Mouse (Mus musculus): ENCODE measurements around the gene Slc7a15.
"Not testable (repeated sequence)": the region's sequence is repeated elsewhere in the genome, so short reads cannot be mapped to it uniquely, and the experiment has no call there.

The Slc7a15 gene

GRCm38 (mm10) chr12:8598966-8599365, at the start of gene Slc7a15:
Gene Slc7a15 (minus strand): TSS chr12:8599066.
- not testable (repeated sequence) for DNase-seq (ENCODE audit: low read depth, low spot score)

DNA sequence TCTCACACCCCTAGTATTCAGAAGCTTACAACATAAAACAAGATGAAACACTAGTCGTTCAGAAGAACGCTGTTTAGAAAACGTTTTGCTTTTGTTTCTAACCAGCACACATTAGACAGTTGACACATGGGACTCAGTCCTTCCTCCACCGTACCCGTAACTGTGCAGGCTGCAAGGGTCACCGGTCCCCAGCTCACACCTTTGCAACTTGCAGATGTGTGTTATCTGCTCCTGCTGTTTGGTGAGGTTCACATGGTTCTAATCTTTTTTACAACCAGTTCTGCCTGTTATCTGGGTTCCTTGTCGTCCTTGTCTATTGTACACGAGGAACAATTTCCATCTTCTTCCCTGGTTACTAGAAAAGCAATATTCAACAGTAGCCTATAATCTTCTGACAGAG, 49.3 kb upstream of the Slc7a15 start:
- not testable (repeated sequence) for DNase-seq (ENCODE audit: low read depth, low spot score)

GRCm38 (mm10) chr12:8641425-8641735, 42.5 kb upstream of the Slc7a15 start:
- no peak for DNase-seq (ENCODE audit: low read depth, low spot score)

GRCm38 (mm10) chr12:8640711-8641424, 42.0 kb upstream of the Slc7a15 start:
- DNase-seq (ENCODE audit: low read depth, low spot score) = peak; percentile 96

- DNase-seq (ENCODE audit: low read depth, low spot score) = not testable (repeated sequence)
These were observed 41.3 kb upstream of the Slc7a15 start for GRCm38 (mm10) chr12:8640186-8640585.

DNA sequence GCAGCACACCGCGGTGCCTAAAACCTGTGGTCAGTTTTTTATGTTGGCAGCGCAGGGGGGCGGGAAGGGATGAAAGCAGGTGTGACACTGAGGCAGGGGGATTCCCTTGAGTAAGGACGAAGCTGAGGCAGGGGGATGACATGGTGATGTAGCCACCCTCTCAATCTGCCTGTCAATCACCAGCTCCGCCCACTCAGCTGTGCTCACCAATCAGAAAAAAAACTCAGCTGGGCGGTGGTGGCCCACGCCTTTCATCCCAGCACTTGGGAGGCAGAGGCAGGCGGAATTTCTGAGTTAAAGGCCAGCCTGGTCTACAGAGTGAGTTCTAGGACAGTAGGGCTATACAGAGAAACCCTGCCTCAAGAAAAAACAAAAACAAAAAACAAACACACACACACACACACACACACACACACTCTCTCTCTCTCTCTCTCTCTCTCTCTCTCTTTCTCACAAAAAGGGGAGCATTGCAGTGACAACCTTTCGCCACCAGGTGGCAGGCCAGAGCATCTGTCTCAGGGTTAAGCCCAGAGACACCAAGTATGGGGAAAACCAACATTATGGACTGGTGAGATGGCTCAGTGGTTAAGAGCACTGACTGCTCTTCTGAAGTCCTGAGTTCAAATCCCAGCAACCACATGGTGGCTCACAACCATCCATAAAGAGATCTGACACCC, 39.7 kb upstream of the Slc7a15 start:
- DNase-seq (ENCODE audit: low read depth, low spot score) = peak; percentile 94

GRCm38 (mm10) chr12:8636945-8637344, 38.1 kb upstream of the Slc7a15 start:
- peak; percentile 26 for DNase-seq (ENCODE audit: low read depth, low spot score)

DNA sequence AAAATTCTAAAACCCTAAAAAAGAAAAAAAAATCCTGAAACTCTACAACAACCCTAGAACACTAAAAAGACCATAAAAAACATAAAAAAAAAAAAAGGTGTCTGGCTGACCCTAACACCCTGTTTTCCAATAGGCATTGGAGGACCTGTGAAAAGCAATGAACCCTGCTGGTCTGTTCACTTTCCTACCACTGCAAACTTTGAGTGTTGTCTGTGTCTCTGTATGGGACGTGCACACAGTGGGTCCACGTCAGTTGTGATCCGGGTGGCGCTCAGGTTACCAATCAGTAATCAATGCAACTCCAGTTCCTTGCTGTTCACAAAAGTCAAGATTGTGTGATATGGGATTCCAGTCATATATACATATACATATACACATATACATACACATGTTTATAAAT, 36.7 kb upstream of the Slc7a15 start:
- DNase-seq (ENCODE audit: low read depth, low spot score) = peak; percentile 64

DNA sequence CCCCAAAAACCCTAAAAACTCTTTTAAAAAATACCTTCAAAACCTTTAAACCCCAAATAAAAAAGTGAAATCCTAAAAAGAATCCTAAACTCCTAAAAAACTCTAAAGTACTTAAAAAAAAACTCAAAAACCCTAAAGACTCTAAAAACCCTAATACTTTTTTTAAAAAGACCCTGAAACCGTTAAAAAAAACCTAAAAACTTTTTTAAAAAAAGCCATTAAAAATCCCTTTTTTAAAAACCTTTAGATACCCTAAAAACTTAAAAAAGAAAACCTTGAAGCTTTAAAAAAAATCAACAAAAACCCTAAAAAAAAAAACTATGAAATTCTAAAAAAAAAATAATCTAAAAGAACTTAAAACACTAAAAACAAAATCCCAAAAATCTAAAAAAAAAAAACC, 35.4 kb upstream of the Slc7a15 start:
- DNase-seq (ENCODE audit: low read depth, low spot score) = no peak

- no peak for DNase-seq (ENCODE audit: low read depth, low spot score)
These were observed 34.0 kb upstream of the Slc7a15 start for GRCm38 (mm10) chr12:8632737-8633365.

DNA sequence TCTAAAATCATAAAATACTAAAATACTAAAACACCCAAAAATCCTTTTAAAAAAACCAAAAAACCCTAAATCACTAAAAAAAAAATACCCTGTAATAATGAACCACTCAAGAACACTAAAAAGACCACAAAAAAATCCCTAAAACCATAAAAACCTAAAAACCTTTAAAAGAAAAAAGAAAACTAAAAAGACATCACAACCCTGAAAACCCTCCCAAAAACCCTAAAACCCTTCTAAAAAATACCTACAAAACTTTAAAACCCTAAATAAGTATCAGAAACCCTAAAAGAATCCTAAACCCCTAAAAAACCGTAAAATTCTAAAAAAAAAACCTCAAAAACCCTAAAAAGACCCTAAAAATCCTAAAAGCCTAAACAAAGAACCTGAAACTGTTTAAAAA, 32.8 kb upstream of the Slc7a15 start:
- no peak for DNase-seq (ENCODE audit: low read depth, low spot score)

DNA sequence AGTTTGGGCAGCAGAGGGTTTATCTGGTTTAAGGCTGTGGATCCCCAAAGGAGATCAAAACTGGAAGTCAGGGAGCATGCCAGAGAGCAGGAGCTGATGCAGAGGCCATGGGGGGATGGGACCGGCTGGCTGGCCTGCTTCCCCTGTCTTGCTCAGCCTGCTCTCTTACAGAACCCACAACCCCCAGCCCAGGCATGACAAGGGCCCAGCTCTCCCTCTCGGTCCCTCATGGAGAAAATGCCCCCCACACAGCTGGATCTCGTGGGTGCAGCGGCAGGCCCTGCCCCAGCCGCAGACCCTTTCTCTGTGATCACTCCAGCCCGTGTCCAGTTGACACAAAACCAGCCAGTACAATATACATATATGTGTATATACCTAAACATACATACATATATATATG, 30.7 kb upstream of the Slc7a15 start:
- no peak for DNase-seq (ENCODE audit: low read depth, low spot score)

- DNase-seq (ENCODE audit: low read depth, low spot score) = peak; percentile 36
These were observed 21.8 kb upstream of the Slc7a15 start for GRCm38 (mm10) chr12:8620678-8621018.

DNA sequence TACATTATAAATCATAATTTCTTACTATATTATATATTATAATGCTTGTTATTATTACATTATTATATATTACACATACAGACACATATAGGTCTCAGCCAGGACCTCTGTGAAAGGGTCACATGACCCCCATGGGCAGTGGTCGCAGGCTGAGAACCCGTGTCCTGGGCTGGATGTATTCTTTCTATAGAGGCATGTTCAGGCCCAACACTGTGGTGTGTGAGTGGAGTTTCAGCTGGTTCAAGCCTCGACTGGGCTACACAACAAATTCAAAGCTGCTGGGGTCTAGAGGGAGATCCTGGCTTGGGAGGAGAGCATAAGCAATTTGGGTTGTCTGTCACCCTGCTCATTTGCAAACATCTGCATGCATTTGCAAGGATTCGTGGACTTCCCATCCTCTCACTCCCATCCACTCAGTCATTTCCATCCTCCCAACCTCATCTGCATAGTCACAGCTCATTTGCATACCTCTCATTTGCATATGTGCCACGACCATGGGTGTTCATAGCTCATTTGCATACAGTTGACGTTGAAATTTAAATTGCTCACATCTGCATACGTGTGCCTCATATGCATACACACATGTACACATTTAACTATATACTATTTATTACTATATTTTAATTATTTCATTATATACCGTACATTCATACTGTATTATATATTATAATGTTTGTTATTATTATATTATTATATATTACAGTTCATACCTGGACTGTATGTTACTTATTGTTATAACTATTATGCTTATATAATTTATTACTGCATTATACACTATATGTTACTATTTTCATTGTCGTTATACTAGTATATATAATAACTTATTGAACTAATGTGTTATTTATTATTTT, 21.2 kb upstream of the Slc7a15 start:
- DNase-seq (ENCODE audit: low read depth, low spot score) = peak; percentile 77

GRCm38 (mm10) chr12:8618271-8618670, 19.4 kb upstream of the Slc7a15 start:
- DNase-seq (ENCODE audit: low read depth, low spot score) = no peak

- DNase-seq (ENCODE audit: low read depth, low spot score) = no peak
These were observed 10.2 kb upstream of the Slc7a15 start for GRCm38 (mm10) chr12:8609070-8609469.

- no peak for DNase-seq (ENCODE audit: low read depth, low spot score)
These were observed 3.3 kb downstream of the Slc7a15 start for GRCm38 (mm10) chr12:8595611-8596010.

GRCm38 (mm10) chr12:8591326-8591725, 7.5 kb downstream of the Slc7a15 start:
- DNase-seq (ENCODE audit: low read depth, low spot score) = not testable (repeated sequence)

GRCm38 (mm10) chr12:8573405-8573804, 25.5 kb downstream of the Slc7a15 start:
- DNase-seq (ENCODE audit: low read depth, low spot score) = no peak

GRCm38 (mm10) chr12:8571903-8572341, 26.9 kb downstream of the Slc7a15 start:
- not testable (repeated sequence) for DNase-seq (ENCODE audit: low read depth, low spot score)

- not testable (repeated sequence) for DNase-seq (ENCODE audit: low read depth, low spot score)
These were observed 27.5 kb downstream of the Slc7a15 start for GRCm38 (mm10) chr12:8571287-8571902.
